Mouse (Mus musculus) neural tube, embryonic 14.5 days (tissue): ENCODE results near the gene Ndufaf2. TPM values are rescaled to one million over a fixed set of nuclear protein-coding genes. Genes with fewer than 3 reads are reported as not detected.

Source experiments
- ATAC-seq: fragments of 200-750 bp; cut with Nextera tagmentation; 2 replicates; pipeline ENCODE4 v1.8.0; 2017; ENCODE audit warnings: low read depth, mild to moderate bottlenecking, moderate TSS enrichment, moderate library complexity
- H3K27ac ChIP-seq: fragments of 300-500 bp; sonication (generic); 2 replicates; pipeline ENCODE4 v1.5.1; 2014; ENCODE audit warnings: low read depth, mild to moderate bottlenecking, control low read depth, low read length, moderate library complexity, mixed read lengths
- H3K27me3 ChIP-seq: fragments of 300-500 bp; sonication (generic); 2 replicates; pipeline ENCODE4 v1.6.1; 2014; ENCODE audit warnings: low read length; ENCODE audit not compliant: control insufficient read depth, insufficient read depth
- H3K36me3 ChIP-seq: fragments of 300-500 bp; sonication (generic); 2 replicates; pipeline ENCODE4 v1.6.1; 2014; ENCODE audit warnings: low read length, mixed read lengths; ENCODE audit not compliant: control insufficient read depth, insufficient read depth
- H3K4me1 ChIP-seq: fragments of 300-500 bp; sonication (generic); 2 replicates; pipeline ENCODE4 v1.6.1; 2014; ENCODE audit warnings: low read length; ENCODE audit not compliant: control insufficient read depth, insufficient read depth
- H3K4me2 ChIP-seq: fragments of 300-500 bp; sonication (generic); 2 replicates; pipeline ENCODE4 v1.6.1; 2014; ENCODE audit warnings: mild to moderate bottlenecking, low read depth, low read length, control low read depth
- H3K4me3 ChIP-seq: fragments of 300-500 bp; sonication (generic); 2 replicates; pipeline ENCODE4 v1.5.1; 2014; ENCODE audit warnings: low read depth, low read length, control low read depth, mixed read lengths
- H3K9ac ChIP-seq: fragments of 300-500 bp; sonication (generic); replicated peaks from 2 replicates; pipeline ENCODE4 v1.6.1; 2014; ENCODE audit warnings: low read depth, mild to moderate bottlenecking, control low read depth, low read length, mixed read lengths
- H3K9me3 ChIP-seq: fragments of 300-500 bp; sonication (generic); 2 replicates; pipeline ENCODE4 v1.6.1; 2016; ENCODE audit warnings: low read length; ENCODE audit not compliant: control insufficient read depth
- WGBS: fragments of 180-500 bp; shearing (Covaris S2); extraction: QIAGEN DNeasy Blood & Tissue Kit; methylation state at CpG from one replicate; pipeline ENCODE4 v1.1.7; 2014; 5-methylcytosine and 5-hydroxymethylcytosine counted together
- polyA plus RNA-seq: library from polyadenylated mRNA; unstranded; fragments of >200 nt; fragmentation: Nextera tagmentation; extraction: Ambion mirVana; gene quantifications from 2 replicates; pipeline ENCODE4 v1.2.1, GENCODE M21; 2014

Ndufaf2 gene
- polyA plus RNA-seq, 1 experiment from 2014 or later, result 79.3 TPM

DNA sequence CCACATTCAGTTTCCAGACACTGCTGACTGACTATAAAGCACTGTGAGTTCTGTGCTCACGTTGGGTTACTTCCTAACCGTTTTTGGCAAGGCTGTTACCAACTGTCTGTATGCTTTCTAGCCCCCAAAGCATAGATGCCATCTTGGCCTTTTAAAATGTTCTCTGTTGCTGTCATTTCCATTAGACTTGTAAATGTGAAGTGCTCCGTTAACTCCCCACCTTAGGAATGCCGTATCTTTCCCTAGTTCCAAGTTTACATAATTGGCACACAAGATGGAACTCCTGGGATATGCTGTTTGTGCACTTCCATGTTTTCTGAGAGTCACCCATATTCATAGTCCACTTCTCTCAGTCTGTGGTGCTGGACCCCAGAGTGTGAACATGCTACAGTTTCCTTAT is 80.5 kb downstream of the Ndufaf2 start:
- ATAC-seq, result no peak
- H3K36me3 ChIP-seq, result no peaks in the 10 kb centered on the region
- WGBS, result 84% methylated on average over 4 of the region's 4 CpGs
- no peak overlapping the region for H3K27ac ChIP-seq
- H3K9me3 ChIP-seq, result no peaks in the 10 kb centered on the region
- no peak overlapping the region for H3K4me3 ChIP-seq
- H3K9ac ChIP-seq, result no peak overlapping the region
- no peaks in the 10 kb centered on the region for H3K4me1 ChIP-seq
- H3K27me3 ChIP-seq, result no peaks in the 10 kb centered on the region
- no peak overlapping the region for H3K4me2 ChIP-seq

- 74% methylated on average over 6 of the region's 6 CpGs for WGBS
- Histone ChIP-seq H3K9ac (no peak overlapping the region), H3K36me3 (no peaks in the 10 kb centered on the region), H3K27me3 (no peaks in the 10 kb centered on the region), H3K4me1 (no peaks in the 10 kb centered on the region), H3K27ac (no peak overlapping the region), H3K4me2 (no peak overlapping the region), H3K4me3 (no peak overlapping the region), H3K9me3 (no peaks in the 10 kb centered on the region)
- ATAC-seq, result no peak
Measured at GRCm38 (mm10) chr13:108077476-108077875, 80.9 kb downstream of the Ndufaf2 start.

- Histone ChIP-seq H3K27ac (no peak overlapping the region), H3K4me2 (no peak overlapping the region), H3K4me1 (no peaks in the 10 kb centered on the region), H3K4me3 (no peak overlapping the region), H3K27me3 (no peaks in the 10 kb centered on the region), H3K36me3 (no peaks in the 10 kb centered on the region), H3K9ac (no peak overlapping the region), H3K9me3 (no peaks in the 10 kb centered on the region)
- ATAC-seq, result no peak
- WGBS, result 97% methylated on average over 10 of the region's 10 CpGs
Measured at GRCm38 (mm10) chr13:108070171-108070570, 88.3 kb downstream of the Ndufaf2 start.

DNA sequence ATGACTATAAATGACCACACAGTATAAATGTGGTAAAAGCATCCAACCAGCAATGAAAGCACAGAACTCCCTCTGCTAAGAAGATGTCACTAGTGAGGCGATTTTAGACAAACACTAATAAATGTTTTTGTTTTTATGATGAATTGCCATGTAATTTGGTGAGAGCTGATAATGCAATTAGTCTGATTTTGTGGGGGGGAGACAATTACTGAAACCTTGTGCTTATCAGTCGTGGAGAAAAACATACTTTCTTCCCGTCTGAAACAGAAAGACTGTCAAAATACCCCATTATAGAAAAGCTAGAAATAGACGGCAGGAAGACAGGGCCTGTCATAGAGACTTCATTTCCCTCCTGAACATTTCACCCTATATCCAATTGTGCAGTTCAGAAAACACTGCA is 89.3 kb downstream of the Ndufaf2 start:
- Histone ChIP-seq H3K36me3 (no peaks in the 10 kb centered on the region), H3K9ac (no peak overlapping the region), H3K4me2 (no peak overlapping the region), H3K4me3 (no peak overlapping the region), H3K9me3 (no peaks in the 10 kb centered on the region), H3K4me1 (no peaks in the 10 kb centered on the region), H3K27ac (no peak overlapping the region), H3K27me3 (no peaks in the 10 kb centered on the region)
- WGBS, result 82% methylated on average over 4 of the region's 4 CpGs
- no peak for ATAC-seq

- H3K36me3 ChIP-seq, result no peaks in the 10 kb centered on the region
- H3K4me1 ChIP-seq, result no peaks in the 10 kb centered on the region
- no peaks in the 10 kb centered on the region for H3K27me3 ChIP-seq
- no peaks in the 10 kb centered on the region for H3K9me3 ChIP-seq
- 84% methylated on average over 2 of the region's 2 CpGs for WGBS
- no peak overlapping the region for H3K9ac ChIP-seq
- ATAC-seq, result no peak
- H3K27ac ChIP-seq, result no peak overlapping the region
- H3K4me3 ChIP-seq, result no peak overlapping the region
- H3K4me2 ChIP-seq, result no peak overlapping the region
Measured at GRCm38 (mm10) chr13:108066021-108066420, 92.4 kb downstream of the Ndufaf2 start.

DNA sequence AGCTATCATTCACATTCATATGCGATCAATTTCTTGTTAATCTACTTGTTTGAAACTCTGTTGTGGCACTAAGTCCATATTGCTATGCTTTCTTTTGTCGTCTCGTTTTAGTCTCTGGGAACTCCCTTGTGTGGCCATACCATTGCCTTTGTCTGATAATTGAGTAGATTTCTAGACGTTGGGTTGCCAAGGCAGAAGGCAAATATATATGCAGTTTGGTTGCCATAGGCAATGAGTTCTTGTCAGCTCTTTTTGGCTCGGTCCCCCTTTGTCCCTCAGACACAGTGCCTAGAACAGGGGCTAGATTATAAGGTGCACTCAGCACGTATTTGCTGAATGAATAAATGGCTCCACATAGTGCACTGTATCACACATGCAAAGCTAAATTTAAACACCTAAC is 94.1 kb downstream of the Ndufaf2 start:
- no peaks in the 10 kb centered on the region for H3K9me3 ChIP-seq
- no peak for ATAC-seq
- no peak overlapping the region for H3K4me3 ChIP-seq
- no peaks in the 10 kb centered on the region for H3K4me1 ChIP-seq
- H3K27me3 ChIP-seq, result no peaks in the 10 kb centered on the region
- 31% methylated on average over 6 of the region's 6 CpGs for WGBS
- H3K9ac ChIP-seq, result no peak overlapping the region
- no peaks in the 10 kb centered on the region for H3K36me3 ChIP-seq
- no peak overlapping the region for H3K4me2 ChIP-seq
- no peak overlapping the region for H3K27ac ChIP-seq

GRCm38 (mm10) chr13:108063374-108064134 is 94.9 kb downstream of the Ndufaf2 start:
- 74% methylated on average over 11 of the region's 11 CpGs for WGBS
- no peak for ATAC-seq
- Histone ChIP-seq H3K9me3 (no peaks in the 10 kb centered on the region), H3K27me3 (no peaks in the 10 kb centered on the region), H3K36me3 (no peaks in the 10 kb centered on the region), H3K27ac (no peak overlapping the region), H3K4me3 (no peak overlapping the region), H3K4me1 (no peaks in the 10 kb centered on the region), H3K4me2 (no peak overlapping the region), H3K9ac (no peak overlapping the region)

DNA sequence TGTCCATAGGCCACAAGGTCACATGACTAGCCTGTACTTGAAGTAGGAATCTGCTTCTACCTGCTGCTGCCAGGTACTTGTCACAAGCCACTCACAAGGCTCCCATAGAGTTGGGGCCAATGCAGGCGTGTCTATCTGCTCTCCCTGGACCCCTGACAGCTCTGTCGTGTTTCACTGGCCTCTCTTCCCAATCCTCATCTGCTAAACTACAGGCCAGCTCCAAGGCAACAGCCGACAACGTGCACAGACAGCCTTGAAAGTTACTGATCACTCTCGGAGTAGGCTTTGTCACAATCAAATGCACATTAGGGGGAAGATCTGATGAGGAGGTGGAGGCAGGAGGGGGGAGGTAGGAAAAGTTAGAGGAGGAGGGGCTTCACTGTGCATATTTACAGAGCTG is 95.5 kb downstream of the Ndufaf2 start:
- Histone ChIP-seq H3K4me1 (no peaks in the 10 kb centered on the region), H3K36me3 (no peaks in the 10 kb centered on the region), H3K9ac (no peak overlapping the region), H3K27ac (no peak overlapping the region), H3K4me2 (no peak overlapping the region), H3K9me3 (no peaks in the 10 kb centered on the region), H3K27me3 (no peaks in the 10 kb centered on the region), H3K4me3 (no peak overlapping the region)
- 73% methylated on average over 5 of the region's 5 CpGs for WGBS
- ATAC-seq, result no peak

DNA sequence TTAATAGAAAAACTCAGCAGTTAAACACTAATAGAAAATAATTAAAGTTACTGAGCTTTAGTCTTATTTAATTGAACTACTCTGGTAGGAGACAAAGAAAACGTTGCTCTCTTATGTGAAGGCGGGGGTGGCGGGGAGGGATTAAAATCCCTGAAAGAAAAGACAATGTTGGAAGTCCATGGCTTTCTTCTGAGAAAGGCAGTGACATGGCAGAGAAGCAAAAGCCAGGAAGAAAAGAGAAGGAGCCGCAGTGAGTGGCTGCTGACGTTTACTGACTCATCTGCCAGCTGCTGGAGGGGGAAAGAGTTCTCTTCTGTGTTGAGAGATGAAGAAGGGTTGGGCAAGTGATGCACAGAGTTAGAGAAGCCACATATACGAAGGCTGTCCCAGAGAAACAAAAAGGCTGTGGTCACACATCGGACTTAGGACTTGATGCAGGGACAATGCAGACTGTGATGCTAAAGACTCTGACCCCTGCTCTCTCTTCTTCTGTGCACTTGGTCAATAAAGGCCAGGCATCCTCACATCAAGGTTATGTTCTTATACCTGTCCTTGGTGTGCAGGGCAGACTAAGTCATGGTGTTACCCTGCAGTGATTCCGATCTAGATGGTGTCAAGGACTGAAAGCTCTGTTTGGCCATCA is 97.4 kb downstream of the Ndufaf2 start:
- H3K4me3 ChIP-seq, result no peak overlapping the region
- no peaks in the 10 kb centered on the region for H3K36me3 ChIP-seq
- H3K9ac ChIP-seq, result no peak overlapping the region
- no peak overlapping the region for H3K27ac ChIP-seq
- no peak overlapping the region for H3K4me2 ChIP-seq
- H3K27me3 ChIP-seq, result no peaks in the 10 kb centered on the region
- no peaks in the 10 kb centered on the region for H3K4me1 ChIP-seq
- no peak for ATAC-seq
- H3K9me3 ChIP-seq, result no peaks in the 10 kb centered on the region
- WGBS, result 59% methylated on average over 8 of the region's 8 CpGs
